Mouse (Mus musculus) retina, postnatal 7 days (tissue): ENCODE data around the gene Tenm4.

Source experiments
- DNase-seq: peaks from one replicate; pipeline ENCODE4 v3.0.0-alpha.2; 2012; ENCODE audit warnings: low read depth, low spot score

Gene Tenm4

GRCm38 (mm10) chr7:96769784-96770183, 598.7 kb downstream of the Tenm4 start:
- DNase-seq = no peak

- no peak for DNase-seq
These were observed 601.9 kb downstream of the Tenm4 start for GRCm38 (mm10) chr7:96772966-96773365.

- DNase-seq = no peak
These were observed 602.7 kb downstream of the Tenm4 start for GRCm38 (mm10) chr7:96773585-96774225.

- no peak for DNase-seq
These were observed 604.0 kb downstream of the Tenm4 start for GRCm38 (mm10) chr7:96775080-96775486.

- DNase-seq = no peak
These were observed 607.0 kb downstream of the Tenm4 start for GRCm38 (mm10) chr7:96777938-96778600.

- DNase-seq = no peak
These were observed 607.5 kb downstream of the Tenm4 start for GRCm38 (mm10) chr7:96778601-96778969.

GRCm38 (mm10) chr7:96780556-96780955, 609.5 kb downstream of the Tenm4 start:
- DNase-seq = no peak

- no peak for DNase-seq
These were observed 610.0 kb downstream of the Tenm4 start for GRCm38 (mm10) chr7:96781068-96781467.

- DNase-seq = no peak
These were observed 611.6 kb downstream of the Tenm4 start for GRCm38 (mm10) chr7:96782686-96783085.

GRCm38 (mm10) chr7:96785808-96786207, 614.8 kb downstream of the Tenm4 start:
- no peak for DNase-seq

- no peak for DNase-seq
These were observed 615.4 kb downstream of the Tenm4 start for GRCm38 (mm10) chr7:96786262-96787044.

- DNase-seq = no peak
These were observed 617.1 kb downstream of the Tenm4 start for GRCm38 (mm10) chr7:96788135-96788534.

GRCm38 (mm10) chr7:96790326-96790725, 619.3 kb downstream of the Tenm4 start:
- DNase-seq = no peak

GRCm38 (mm10) chr7:96792456-96793229, 621.6 kb downstream of the Tenm4 start:
- DNase-seq = no peak

- peak; percentile 36 for DNase-seq
These were observed 625.1 kb downstream of the Tenm4 start for GRCm38 (mm10) chr7:96796033-96796741.

GRCm38 (mm10) chr7:96796788-96797485, 625.9 kb downstream of the Tenm4 start:
- peak; percentile 21 for DNase-seq

- no peak for DNase-seq
These were observed 626.8 kb downstream of the Tenm4 start for GRCm38 (mm10) chr7:96797716-96798332.

- no peak for DNase-seq
These were observed 628.8 kb downstream of the Tenm4 start for GRCm38 (mm10) chr7:96799816-96800215.

GRCm38 (mm10) chr7:96801368-96801767, 630.3 kb downstream of the Tenm4 start:
- DNase-seq = no peak

GRCm38 (mm10) chr7:96802216-96802615, 631.2 kb downstream of the Tenm4 start:
- DNase-seq = no peak
